Mouse (Mus musculus) left cerebral cortex, adult 11 months (tissue): ENCODE data around the gene Prelid3b.
A peak's percentile ranks its signal among the peaks of the same experiment; 100 is the strongest.

Source experiments
- DNase-seq: peaks from one replicate; pipeline ENCODE4 v3.0.0; 2022; ENCODE audit warnings: low spot score

Gene Prelid3b

GRCm38 (mm10) chr2:174463370-174463769 is 9.5 kb downstream of the Prelid3b start:
- DNase-seq = no peak

DNA sequence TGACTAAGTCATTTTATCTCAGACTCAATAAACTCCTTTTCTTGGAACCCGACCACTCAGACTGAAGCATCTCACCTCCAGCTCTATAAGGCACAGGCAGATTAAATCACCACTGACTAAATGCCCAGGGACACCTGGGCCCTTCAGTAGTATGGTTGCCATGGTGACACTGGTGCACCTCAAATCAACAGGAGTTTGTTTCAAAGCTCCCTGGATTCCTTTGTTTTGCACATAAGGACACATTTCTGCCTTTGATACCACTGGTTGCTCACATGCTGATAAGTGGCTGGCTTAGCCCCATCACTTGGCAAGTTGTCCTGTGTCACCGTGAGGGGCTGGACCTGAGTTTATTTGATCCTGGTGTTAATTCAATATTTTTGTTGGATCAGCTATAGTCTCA is 13.5 kb downstream of the Prelid3b start:
- no peak for DNase-seq

GRCm38 (mm10) chr2:174453681-174454080 is 19.2 kb downstream of the Prelid3b start:
- no peak for DNase-seq

GRCm38 (mm10) chr2:174450353-174450752 is 22.5 kb downstream of the Prelid3b start, which contains the start of gene Tubb1:
Gene Tubb1 (plus strand): TSS chr2:174450695.
- no peak for DNase-seq

DNA sequence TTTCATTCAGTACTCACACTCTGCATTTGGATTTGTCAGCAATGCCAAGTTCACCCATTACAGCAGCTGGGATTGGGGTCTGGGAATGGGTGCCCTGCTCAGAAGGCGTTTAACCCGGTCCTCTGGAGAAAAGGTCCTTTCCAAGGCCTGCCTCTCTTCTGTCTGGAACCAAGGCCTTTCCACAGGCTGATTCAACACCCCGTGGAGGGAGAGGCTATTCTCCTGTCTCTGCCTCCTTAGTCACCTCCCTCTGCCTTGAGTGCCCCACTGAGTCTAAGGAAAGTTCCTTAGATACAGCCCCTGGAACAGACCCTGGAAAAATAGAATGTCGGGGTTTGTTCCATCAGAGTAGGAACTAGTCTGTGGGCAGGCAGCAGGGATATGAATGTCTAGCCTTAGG is 24.5 kb downstream of the Prelid3b start:
- no peak for DNase-seq

DNA sequence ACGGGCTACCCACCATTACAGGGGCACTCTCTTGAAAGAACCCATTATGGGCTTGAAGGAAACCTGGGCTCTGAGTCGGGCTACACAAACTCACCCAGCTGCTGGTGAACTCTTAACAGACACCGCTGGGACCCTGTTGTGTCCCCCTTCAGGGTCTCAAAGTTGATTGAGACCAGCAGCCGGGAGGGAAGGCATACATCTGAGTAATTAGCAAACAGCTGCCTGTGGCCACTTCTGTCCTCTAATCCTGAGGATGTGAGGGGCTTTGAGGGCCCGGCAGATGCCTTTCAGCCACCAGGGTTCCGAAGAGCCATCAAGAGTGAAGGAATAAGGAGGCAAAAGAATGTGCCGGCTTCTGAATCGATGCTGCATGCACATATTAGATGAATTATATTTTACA is 26.0 kb downstream of the Prelid3b start:
- DNase-seq = no peak

DNA sequence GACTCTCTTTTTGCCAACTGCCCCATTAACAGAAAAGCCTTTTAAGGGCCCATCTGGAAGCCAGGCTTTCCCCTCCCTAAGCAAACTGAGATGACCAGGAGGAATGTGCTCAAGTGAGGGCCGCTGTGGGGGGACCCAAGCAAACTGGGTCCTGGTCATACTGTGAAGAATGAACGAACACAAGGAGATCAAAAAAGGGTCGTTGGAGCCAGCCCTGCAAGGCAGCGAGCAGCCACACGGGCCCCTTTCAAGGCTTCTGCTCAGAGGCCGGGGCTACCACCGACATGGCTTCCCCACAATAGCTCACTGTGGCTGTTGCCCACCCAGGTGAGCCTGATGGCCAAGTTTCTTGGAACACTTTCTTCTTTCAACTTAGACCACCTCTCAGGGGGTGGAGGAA is 26.4 kb downstream of the Prelid3b start:
- DNase-seq = no peak

DNA sequence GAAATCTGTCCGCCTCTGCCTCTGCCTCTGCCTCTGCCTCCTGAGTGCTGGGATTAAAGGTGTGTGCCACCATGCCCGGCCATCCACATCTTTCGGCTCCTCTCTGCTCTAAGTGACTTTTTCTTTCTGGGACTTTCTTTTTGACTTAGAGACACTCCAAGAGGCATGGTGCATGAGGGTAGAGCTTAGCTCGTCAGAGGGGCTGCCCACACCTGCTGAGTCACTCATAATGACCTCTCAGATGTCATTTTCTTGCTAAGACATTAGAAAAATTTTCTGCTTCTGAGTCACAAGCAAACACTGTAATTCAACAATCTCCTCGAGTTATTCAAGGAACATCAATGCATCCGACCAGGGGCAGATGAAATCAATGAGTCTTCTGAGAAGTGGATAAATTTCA is 27.9 kb downstream of the Prelid3b start:
- no peak for DNase-seq

DNA sequence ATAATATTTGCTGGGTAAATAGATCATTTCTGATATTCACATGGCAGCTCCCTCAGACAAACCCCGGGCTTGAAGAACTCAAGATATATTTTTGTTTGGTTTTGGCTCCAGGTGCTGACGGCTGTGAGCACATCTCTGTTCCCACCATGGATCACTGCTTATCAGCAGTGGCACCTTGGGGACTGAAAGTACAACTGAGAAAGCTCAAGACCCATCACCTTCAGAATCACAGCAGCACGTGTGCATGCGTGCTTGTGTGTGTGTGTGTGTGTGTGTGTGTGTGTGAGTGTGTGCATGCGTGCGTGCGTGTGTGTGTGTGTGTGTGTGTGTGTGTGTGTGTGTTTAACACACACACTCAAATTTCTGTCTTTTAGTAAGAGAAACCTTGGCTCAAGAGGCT is 28.5 kb downstream of the Prelid3b start:
- no peak for DNase-seq

DNA sequence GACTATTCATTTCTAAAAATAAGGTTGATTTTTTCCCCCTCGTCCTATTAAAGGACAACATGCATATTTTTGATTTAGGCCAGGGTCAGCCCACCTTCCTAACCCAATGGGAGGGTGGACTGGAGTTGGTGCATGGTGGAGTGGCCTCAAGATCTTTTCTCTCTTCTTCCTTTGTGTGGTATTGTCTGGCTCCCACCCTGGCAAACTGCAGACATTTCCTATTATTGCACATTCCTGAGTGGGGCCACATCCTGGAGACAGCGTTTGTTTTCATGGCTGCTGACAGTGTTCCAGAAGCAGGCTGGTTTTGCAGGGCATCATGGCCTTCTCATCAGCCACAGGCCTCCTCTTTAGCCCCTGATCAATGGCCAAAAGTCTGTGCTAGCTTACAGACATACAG is 29.8 kb downstream of the Prelid3b start:
- DNase-seq = no peak

GRCm38 (mm10) chr2:174442460-174442859 is 30.4 kb downstream of the Prelid3b start:
- DNase-seq = no peak

DNA sequence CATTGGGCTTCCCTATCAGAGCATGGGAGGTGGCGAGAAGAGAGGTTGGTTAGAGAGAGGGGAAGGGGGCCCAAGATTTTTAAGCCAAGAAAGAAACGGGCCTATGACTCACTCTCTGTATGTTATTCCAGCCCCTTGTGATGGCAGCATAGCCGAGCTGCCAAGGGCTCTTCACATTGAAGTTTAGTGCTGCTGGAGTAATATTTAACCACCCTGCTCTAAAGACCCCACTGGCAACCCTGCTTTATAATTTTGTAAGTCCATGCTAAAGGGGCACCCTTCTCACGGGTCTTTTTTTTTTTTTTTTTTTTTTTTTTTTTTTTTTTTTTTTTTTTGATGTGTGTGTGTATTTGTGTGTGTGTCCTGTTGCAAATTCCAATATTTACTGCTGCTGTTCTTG is 31.0 kb downstream of the Prelid3b start:
- no peak for DNase-seq

- DNase-seq = no peak
These were observed 32.9 kb downstream of the Prelid3b start for GRCm38 (mm10) chr2:174439961-174440360.

DNA sequence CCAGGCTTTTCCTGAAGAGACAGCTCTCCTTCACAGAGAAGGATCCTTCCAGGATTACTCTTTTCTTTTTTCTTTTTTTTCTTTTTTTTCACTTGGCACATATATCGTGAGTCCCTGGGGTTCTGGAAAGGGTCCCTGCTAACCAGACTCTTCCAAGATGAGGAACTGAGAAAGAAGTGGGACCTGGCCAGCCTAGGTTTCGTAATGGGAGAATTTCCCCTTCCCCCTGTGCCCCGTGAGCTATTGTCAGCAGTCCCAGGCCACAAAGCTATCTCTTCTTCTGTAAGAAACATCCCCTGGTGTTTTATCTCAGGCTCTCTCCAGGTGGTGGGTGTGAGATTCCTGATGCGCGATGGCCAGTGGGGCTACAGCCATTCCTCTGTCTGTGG is 33.4 kb downstream of the Prelid3b start:
- no peak for DNase-seq

GRCm38 (mm10) chr2:174438737-174439449 is 34.0 kb downstream of the Prelid3b start, which contains the start of gene Ctsz:
Gene Ctsz (minus strand): TSS chr2:174439039.
- peak; percentile 28 for DNase-seq

GRCm38 (mm10) chr2:174438181-174438580 is 34.7 kb downstream of the Prelid3b start:
- no peak for DNase-seq

DNA sequence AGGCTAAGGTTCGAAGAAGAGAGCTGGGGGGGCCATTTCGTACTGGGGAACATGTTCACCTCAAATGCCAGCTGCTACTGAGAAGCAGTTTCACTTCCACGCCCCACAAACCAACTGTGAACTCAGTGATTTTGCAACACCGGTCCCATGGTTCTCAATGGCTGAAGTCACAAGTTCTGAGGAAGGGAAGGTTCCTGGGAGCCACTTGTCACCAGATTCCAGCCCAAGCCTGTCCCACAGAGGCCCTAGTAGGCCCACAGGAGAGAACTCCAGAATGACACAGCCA is 35.2 kb downstream of the Prelid3b start:
- DNase-seq = peak; percentile 32

DNA sequence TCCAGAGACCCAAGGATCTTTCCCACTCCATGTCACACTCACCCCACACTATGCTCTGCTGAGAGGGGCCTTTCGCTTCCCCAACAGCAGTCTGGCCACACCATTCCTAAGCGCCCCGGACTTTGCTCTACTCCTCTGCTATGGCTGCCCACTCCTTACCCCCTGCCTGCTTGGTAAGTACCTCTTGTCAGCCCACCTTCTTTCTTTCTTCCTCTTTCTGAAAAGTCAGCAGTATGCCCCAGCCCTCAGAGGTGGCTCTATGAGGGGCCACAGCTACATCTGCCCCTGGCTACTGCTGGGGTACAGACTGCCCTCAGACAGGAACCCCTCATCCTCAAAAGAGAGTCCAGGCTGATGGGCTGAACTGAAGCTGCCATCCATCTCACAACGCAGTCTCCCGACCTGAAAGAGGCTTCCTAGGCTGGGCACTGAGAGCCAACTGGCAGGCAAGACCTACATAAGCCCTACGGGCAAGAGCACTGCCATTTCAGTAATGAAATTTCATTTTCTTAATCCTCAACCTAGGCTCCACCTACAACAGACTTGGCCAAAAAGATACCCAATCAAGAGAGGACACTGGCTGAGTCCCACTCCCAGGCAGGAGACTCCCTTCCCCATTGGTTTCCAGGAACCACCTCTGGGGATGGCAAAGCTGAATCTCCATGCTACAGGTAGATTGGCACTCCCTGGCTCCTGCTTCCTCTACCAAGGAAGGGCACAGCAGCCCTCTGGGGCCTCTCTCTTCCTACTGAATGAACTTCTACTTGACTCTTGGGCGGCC is 35.8 kb downstream of the Prelid3b start:
- DNase-seq = no peak

DNA sequence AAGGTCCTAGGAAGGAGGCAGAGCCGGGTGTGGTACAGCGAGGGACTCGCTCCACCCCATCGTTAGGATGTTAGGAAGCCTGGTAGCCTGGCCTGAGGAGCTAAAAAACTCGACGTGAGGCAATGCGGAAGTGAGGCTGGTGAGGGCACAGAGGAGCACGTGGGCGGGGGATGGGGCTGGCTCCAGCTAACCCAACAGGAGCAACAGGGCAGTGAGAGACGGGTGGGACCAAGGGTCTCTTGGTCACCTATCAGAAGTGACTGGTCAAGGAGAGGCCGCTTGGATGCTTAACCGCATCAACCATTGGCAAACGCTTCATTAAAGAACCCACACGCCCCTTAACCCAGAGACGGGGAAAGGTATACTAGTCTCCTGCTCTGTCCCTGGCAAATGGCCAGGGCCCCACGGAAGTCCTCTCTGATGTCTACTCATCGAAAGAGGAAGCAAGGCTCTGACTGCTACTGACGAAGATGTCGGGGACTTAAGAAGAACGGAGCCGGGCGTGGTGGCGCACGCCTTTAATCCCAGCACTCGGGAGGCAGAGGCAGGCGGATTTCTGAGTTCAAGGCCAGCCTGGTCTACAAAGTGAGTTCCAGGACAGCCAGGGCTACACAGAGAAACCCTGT is 36.7 kb downstream of the Prelid3b start:
- no peak for DNase-seq

DNA sequence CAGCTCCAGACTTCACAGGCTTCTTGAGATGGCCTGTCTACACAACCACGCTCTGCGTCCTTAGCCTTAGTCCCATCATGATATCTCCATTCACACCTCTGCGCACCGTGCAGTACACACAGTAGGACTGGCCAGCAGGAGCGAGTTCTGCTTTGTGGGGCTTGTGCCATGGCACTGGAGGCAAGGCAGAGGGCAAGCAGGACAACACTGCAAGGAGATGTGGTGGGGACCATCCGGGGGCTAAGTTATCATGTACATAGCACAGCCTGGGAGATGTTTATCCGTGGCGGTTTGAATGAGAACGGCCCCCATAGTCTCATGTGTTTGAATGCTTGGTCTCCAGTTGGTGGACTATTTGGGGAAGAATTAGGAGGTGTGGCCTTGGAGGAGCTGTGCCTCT is 37.9 kb downstream of the Prelid3b start:
- DNase-seq = no peak

DNA sequence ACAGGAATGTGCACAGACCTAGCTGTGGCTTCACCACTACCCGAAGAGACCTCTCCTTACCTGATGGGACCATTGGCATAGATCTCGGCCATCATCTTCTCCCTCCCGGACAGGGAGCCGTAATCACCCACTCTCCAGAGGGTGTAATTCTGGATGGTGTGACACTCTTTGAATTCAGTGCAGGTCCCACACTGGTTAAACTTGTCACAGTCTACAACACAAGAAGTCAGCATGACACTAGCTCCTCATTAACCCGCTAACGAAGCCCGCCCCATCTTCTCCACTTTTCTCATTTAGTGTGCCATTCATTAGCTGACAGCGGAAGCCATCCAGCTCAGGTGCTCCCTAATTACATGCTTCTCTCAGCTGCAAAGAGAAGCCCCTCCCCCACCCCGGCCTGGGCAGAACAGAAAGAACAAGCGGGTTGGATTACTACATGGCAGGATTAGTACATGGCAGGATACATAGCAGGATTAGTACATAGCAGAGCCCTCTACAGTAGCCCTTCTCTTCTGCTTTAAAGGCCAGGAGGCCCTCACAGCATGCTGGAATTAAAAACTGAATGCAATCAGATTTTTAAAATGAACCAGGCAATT is 43.8 kb downstream of the Prelid3b start:
- no peak for DNase-seq

DNA sequence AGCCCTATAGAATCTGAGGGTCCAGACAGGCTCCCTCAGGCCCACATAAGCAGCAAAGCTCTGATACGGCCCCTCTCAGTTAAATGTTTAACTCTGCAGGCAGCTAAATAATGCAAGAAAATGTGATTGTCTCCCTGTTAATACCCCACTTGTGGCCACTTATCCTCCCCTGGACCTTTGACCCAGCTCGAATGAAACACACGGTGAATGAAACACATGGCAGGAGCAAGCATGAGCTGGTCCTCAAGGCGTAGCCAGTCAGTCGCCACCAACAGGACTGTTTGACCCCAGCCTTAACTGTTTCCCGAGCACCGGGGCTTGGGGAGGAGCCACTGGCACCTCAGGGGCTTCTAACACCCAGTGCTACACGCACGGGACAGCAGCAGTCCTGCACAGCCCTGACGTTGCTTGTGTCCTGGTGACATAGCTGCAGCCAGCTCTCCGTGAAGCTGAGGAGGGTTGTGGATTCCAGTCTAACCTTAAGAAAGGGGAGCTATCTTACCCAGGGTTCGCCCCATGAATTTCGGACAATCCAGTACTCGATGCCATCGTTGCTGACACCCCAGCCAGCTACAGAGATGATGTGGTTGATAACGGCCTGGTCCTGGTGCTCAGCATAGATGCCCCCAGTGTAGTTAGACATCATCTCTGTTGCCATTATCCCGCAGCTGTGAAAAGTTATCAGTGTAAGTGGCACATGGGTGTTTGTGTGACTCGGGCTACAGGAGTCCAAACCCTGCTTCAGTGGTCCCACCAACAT is 44.6 kb downstream of the Prelid3b start:
- DNase-seq = no peak
